Mouse (Mus musculus) lung, postnatal 0 days (tissue): Measurements from ENCODE around the gene Insc.

Experiments used
- CTCF ChIP-seq: IDR thresholded peaks from 2 replicates; pipeline ENCODE4 v1.5.1; 2016; ENCODE audit warnings: antibody characterized with exemption, mild to moderate bottlenecking
- EP300 ChIP-seq: IDR thresholded peaks from 2 replicates; pipeline ENCODE4 v1.6.1; 2016; ENCODE audit warnings: antibody characterized with exemption, mild to moderate bottlenecking, control low read depth

- TF ChIP-seq CTCF: no peak
- no peak for TF ChIP-seq EP300
Measured at GRCm38 (mm10) chr7:114718300-114718699, 25.2 kb upstream of the Insc start, which contains the start of gene Calcb.
